8 mouse cellular contexts compared by ENCODE assay signal in the genomic region with DNA sequence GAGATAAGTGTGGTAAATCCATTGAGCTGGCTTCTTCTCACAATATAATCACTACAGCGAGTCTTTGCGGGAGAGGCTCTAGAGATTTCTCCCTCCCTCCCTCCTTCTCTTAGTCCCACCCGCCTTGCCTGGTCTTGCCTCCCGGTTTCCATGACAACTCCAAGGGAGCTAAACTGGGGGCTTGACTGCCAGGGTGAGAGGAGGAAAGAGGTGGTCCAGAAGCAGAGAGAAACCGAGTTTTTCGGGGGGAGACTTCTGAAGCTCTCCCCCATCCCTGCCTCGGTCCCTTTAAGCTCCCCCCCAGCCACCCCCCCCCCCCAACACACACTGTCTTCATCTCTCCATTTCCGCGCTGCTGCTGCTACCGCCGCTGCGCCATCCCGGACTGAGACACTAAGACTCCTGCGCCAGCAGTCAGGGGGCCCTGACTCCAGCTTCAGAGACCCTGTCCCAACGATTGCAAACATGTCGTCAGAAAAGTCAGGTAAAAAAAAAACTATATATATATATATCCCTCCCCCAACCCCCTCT. TPM values are rescaled to one million over a fixed set of nuclear protein-coding genes. Genes with fewer than 3 reads are reported as not detected.
A peak's percentile ranks its signal among the peaks of the same experiment; 100 is the strongest.
DNase-seq lines count a peak whose midpoint lies in the region; ATAC-seq and TF ChIP-seq lines count a peak whose summit lies in the region.

Prrt1 (plus strand) TSS at position 313 of the 531 bp plus-strand sequence.

- no peak for TF ChIP-seq POLR2A in MEL (IDR thresholded peaks at IDR 0.05; ENCODE audit: control insufficient read depth in 1 of 2, insufficient read depth in 1 of 2, low read depth in 1 of 2, low read length in 2 of 2, poor library complexity in 1 of 2)
- peak; percentile 54; the same call in 1 of the 2 replicates for TF ChIP-seq POLR2A in thymus, adult 2 months (IDR thresholded peaks at IDR 0.05; ENCODE audit: control insufficient read depth, extremely low read depth, insufficient read depth, low read length, poor library complexity)

- TF ChIP-seq EP300 in MEL (IDR thresholded peaks at IDR 0.05; ENCODE audit: low read depth in 1 of 2, low read length in 2 of 2): no peak
- no peak for TF ChIP-seq EP300 in liver, postnatal 0 days (IDR thresholded peaks at IDR 0.05; ENCODE audit: low read depth)

- TF ChIP-seq RAD21 in MEL (IDR thresholded peaks at IDR 0.05; ENCODE audit: low read depth, low read length): no peak

- no peaks in the 10 kb centered on the region for H3K9me3 ChIP-seq in MEL (replicated peaks; ENCODE audit: insufficient read depth, low read length)
- H3K9me3 ChIP-seq in embryonic facial prominence, embryonic 10.5 days: no peaks in the 10 kb centered on the region
- H3K9me3 ChIP-seq in liver, postnatal 0 days (ENCODE audit: low read length): no peaks in the 10 kb centered on the region; the same call in 1 of the 2 replicates

- peak within 1 kb of the TSS; percentile 61 to 91 for H3K4me3 ChIP-seq in MEL (ENCODE audit: control insufficient read depth in 1 of 2, insufficient read depth in 1 of 2, low read depth in 2 of 2, low read length in 2 of 2)
- H3K4me3 ChIP-seq in embryonic facial prominence, embryonic 10.5 days: peak within 1 kb of the TSS; percentile 77
- peak within 1 kb of the TSS; percentile 66 for H3K4me3 ChIP-seq in liver, postnatal 0 days (ENCODE audit: low read depth, low read length)
- H3K4me3 ChIP-seq in thymus, adult 2 months (ENCODE audit: control insufficient read depth, insufficient read depth, low read length): peak within 1 kb of the TSS; percentile 97

- ATAC-seq in frontal cortex, adult (ENCODE audit: low TSS enrichment): peak; percentile 29
- no peak for ATAC-seq in liver, postnatal 0 days

- H3K4me2 ChIP-seq in liver, postnatal 0 days (ENCODE audit: low read depth, low read length): peak within 1 kb of the TSS; percentile 92

- no peak for TF ChIP-seq CTCF in MEL (IDR thresholded peaks at IDR 0.05 in 2 of 3, conservative IDR thresholded peaks at IDR 0.05 in 1 of 3; ENCODE audit: control insufficient read depth in 1 of 3, insufficient read depth in 1 of 3, low read depth in 2 of 3, low read length in 3 of 3, poor library complexity in 1 of 3, severe bottlenecking in 1 of 3)
- no peak for TF ChIP-seq CTCF in liver, postnatal 0 days (IDR thresholded peaks at IDR 0.05; ENCODE audit: low read depth)
- no peak for TF ChIP-seq CTCF in thymus, adult 2 months (IDR thresholded peaks at IDR 0.05; ENCODE audit: borderline replicate concordance, control insufficient read depth, extremely low read depth, insufficient read depth, low read length, poor library complexity)

- no peak for DNase-seq in frontal cortex, postnatal 25 days (ENCODE audit: low spot score in 2 of 2)
- DNase-seq in MEL (ENCODE audit: low read depth, low spot score): no peak
- peak; percentile 56 for DNase-seq in embryonic facial prominence, embryonic 10.5 days (ENCODE audit: low spot score)
- peak; percentile 37 for DNase-seq in induced T-regulatory cell, adult 2 months (ENCODE audit: low read depth)
- no peak for DNase-seq in liver, postnatal 0 days
- peak; percentile 51 for DNase-seq in thymus, adult 2 months
- no peak for DNase-seq in urinary bladder, adult 18-20 months (ENCODE audit: low spot score in 2 of 2)

- 2% methylated on average over 16 of the region's 16 CpGs for WGBS in embryonic facial prominence, embryonic 10.5 days
- 15% methylated on average over 16 of the region's 16 CpGs for WGBS in liver, postnatal 0 days (ENCODE audit: insufficient replicate concordance)
- WGBS in thymus, adult 2 months: 6% methylated on average over 16 of the region's 16 CpGs

- H3K27me3 ChIP-seq in MEL (ENCODE audit: control insufficient read depth in 1 of 2, insufficient read depth in 2 of 2, low read length in 2 of 2): no peaks in the 10 kb centered on the region; a peak in 1 of 4 replicates
- H3K27me3 ChIP-seq in embryonic facial prominence, embryonic 10.5 days (replicated peaks; ENCODE audit: low read depth, poor library complexity, severe bottlenecking): peaks cover 57% of the 10 kb centered on the region
- peaks cover 43% of the 10 kb centered on the region for H3K27me3 ChIP-seq in liver, postnatal 0 days (ENCODE audit: insufficient read depth, low read length)
- H3K27me3 ChIP-seq in thymus, adult 2 months (ENCODE audit: control insufficient read depth, insufficient read depth, low read length): no peaks in the 10 kb centered on the region

- peaks cover 16% of the 10 kb centered on the region for H3K79me2 ChIP-seq in MEL (ENCODE audit: control insufficient read depth, insufficient read depth, low read length, poor library complexity)

- peaks cover 0 to 11% of the 10 kb centered on the region in 2 experiments; a peak in 2 of 4 replicates for H3K36me3 ChIP-seq in MEL (ENCODE audit: control insufficient read depth in 1 of 2, insufficient read depth in 2 of 2, low read length in 2 of 2)
- peaks cover 10% of the 10 kb centered on the region for H3K36me3 ChIP-seq in embryonic facial prominence, embryonic 10.5 days (replicated peaks)
- H3K36me3 ChIP-seq in liver, postnatal 0 days (replicated peaks; ENCODE audit: insufficient read depth, low read length): peaks cover 6% of the 10 kb centered on the region; the same call in 1 of the 2 replicates
- no peaks in the 10 kb centered on the region for H3K36me3 ChIP-seq in thymus, adult 2 months (ENCODE audit: control insufficient read depth, insufficient read depth, low read length)

- peak within 1 kb of the TSS; percentile 90 for H3K9ac ChIP-seq in MEL (ENCODE audit: control insufficient read depth, low read depth, low read length, poor library complexity, severe bottlenecking)
- peak within 1 kb of the TSS; percentile 72; the same call in 1 of the 2 replicates for H3K9ac ChIP-seq in liver, postnatal 0 days (replicated peaks)

- peaks cover 0 to 26% of the 10 kb centered on the region in 2 experiments; a peak in 3 of 4 replicates for H3K4me1 ChIP-seq in MEL (ENCODE audit: control insufficient read depth in 1 of 2, insufficient read depth in 2 of 2, low read length in 2 of 2)
- H3K4me1 ChIP-seq in embryonic facial prominence, embryonic 10.5 days: peaks cover 73% of the 10 kb centered on the region
- H3K4me1 ChIP-seq in liver, postnatal 0 days (ENCODE audit: insufficient read depth): peaks cover 49% of the 10 kb centered on the region
- peaks cover 40% of the 10 kb centered on the region for H3K4me1 ChIP-seq in thymus, adult 2 months (replicated peaks; ENCODE audit: control insufficient read depth, insufficient read depth, low read length)

- peak within 1 kb of the TSS; percentile 94 for H3K27ac ChIP-seq in MEL (ENCODE audit: control insufficient read depth, low read depth, low read length)
- peak within 1 kb of the TSS; percentile 92; the same call in 1 of the 2 replicates for H3K27ac ChIP-seq in embryonic facial prominence, embryonic 10.5 days (replicated peaks)
- H3K27ac ChIP-seq in liver, postnatal 0 days (ENCODE audit: low read depth): peak within 1 kb of the TSS; percentile 88; the same call in 1 of the 2 replicates
- peak within 1 kb of the TSS; percentile 95 for H3K27ac ChIP-seq in thymus, adult 2 months (ENCODE audit: control insufficient read depth, insufficient read depth, low read length)

TF ChIP-seq in MEL, 35 proteins besides CTCF, POLR2A, EP300 and RAD21:
- TF ChIP-seq POLR2AphosphoS2 (IDR thresholded peaks at IDR 0.05; ENCODE audit: low read length) (no peak), ZC3H11A (IDR thresholded peaks at IDR 0.05; ENCODE audit: low read depth, low read length) (no peak), RCOR1 (IDR thresholded peaks at IDR 0.05; ENCODE audit: low read depth, low read length) (peak; percentile 36; the same call in 1 of the 2 replicates), POLR2AphosphoS5 (IDR thresholded peaks at IDR 0.05; ENCODE audit: borderline replicate concordance, low read depth, low read length) (no peak), UBTF (IDR thresholded peaks at IDR 0.05; ENCODE audit: borderline replicate concordance, insufficient read depth, low read depth, low read length) (no peak), HCFC1 (IDR thresholded peaks at IDR 0.05; ENCODE audit: low read depth, low read length) (no peak), MYB (IDR thresholded peaks at IDR 0.05; ENCODE audit: low read depth, low read length) (no peak)
TF ChIP-seq in MEL: peak in this region for 1.

RNA-seq across cellular contexts. Expression of gene Prrt1, which starts in this region (rescaled TPM):
- not detected in 2 replicates for total RNA-seq in MEL (2012; rRNA removed)
- 1 to 10 TPM in 1 of 2 experiments, not detected in 1; 1.0 TPM for polyA plus RNA-seq in MEL (2012; ENCODE audit: insufficient read depth in 1 of 2, insufficient read length in 2 of 2, low read depth in 1 of 2, low replicate concordance in 2 of 2, missing spikeins in 1 of 2)
- 0.12 and 0.18 TPM in 2 replicates for polyA plus RNA-seq in embryonic facial prominence, embryonic 10.5 days (2016; fragmentation: Nextera tagmentation; extraction: Ambion mirVana)
- polyA plus RNA-seq in liver, postnatal 0 days (2015; fragmentation: Nextera tagmentation; extraction: Ambion mirVana): 0.05 TPM in 1 of 2 replicates, not detected in the other
- 361 and 385 TPM in 2 replicates for polyA plus RNA-seq in thymus, adult 2 months (2012; rRNA removed)

Comparison
In these comparisons a context has a peak if more than half of its experiments do, and no peak if none do; other contexts are left out.
1. RNA of gene Prrt1 (polyA plus RNA-seq): 361 to 385 TPM in thymus, adult 2 months; 1.0 TPM in MEL, 0.12 to 0.18 TPM in embryonic facial prominence, embryonic 10.5 days and 0.05 TPM in liver, postnatal 0 days; every median in the first group is over 100 times any median in the second.
2. Peak in DNase-seq, H3K4me3 ChIP-seq and H3K27ac ChIP-seq in embryonic facial prominence, embryonic 10.5 days; RNA of the gene not detected or under 1 TPM.
3. DNase-seq: peak in induced T-regulatory cell, adult 2 months (single experiment) and thymus, adult 2 months (single experiment); none in frontal cortex, postnatal 25 days (0 of 2), MEL (single experiment), liver, postnatal 0 days (single experiment) and urinary bladder, adult 18-20 months (0 of 2).
4. Peak in every context shown above with its lines, with median percentiles within 50 percentile points of each other: H3K27ac ChIP-seq and H3K4me3 ChIP-seq.